Mouse (Mus musculus): ENCODE data around the gene Bean1.
"Not testable (repeated sequence)": the region's sequence is repeated elsewhere in the genome, so short reads cannot be mapped to it uniquely, and the experiment has no call there.

Gene Bean1

DNA sequence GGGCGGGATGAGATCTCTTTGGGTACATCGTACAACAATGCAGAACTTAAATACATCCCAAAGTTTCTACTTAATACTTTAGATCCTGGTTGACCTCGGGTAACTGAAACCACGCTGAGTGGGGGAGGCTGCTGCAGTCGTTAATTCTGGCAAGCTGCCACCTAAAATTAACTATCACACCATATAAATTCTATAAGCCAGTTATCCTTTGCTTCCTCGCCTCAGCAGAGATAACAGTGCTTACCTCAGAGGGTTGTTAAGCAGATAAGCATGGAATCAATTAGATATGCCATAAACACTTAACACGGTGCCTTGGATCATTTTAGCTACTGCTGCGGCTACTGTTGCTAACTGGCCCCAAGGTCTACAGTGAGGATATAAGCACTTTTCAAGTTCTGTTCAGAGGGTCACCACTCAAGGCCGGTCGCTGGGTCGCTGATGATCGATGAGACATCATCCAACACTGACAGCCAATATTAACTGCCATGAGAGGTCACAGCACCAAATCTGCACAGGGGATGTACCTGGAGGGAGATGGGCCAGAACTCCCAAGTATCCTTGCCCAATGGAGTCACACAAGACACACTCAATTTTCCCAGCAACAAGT is 71.9 kb downstream of the Bean1 start:
- no peak for DNase-seq (ENCODE audit: low read depth, low spot score)

DNA sequence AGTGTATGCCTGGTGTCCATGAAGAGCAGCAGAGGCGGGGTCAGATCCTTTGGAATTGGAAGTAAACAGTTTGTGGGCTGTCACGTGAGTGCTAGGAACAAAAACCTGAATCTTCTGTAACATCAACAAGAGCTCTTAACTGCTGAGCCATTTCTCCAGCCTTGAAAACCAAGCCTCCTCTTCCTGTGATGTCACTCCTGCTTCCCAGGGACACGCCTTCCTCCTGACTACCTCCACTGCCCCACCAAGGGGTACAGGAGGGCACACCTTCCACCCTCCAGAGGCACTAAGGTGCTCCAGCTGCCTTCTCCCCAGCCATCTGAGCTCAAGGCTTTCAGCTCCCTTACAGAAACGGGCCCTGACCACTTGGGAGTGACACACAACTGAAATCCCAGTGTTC is 76.4 kb downstream of the Bean1 start:
- DNase-seq (ENCODE audit: low read depth, low spot score): no peak

DNA sequence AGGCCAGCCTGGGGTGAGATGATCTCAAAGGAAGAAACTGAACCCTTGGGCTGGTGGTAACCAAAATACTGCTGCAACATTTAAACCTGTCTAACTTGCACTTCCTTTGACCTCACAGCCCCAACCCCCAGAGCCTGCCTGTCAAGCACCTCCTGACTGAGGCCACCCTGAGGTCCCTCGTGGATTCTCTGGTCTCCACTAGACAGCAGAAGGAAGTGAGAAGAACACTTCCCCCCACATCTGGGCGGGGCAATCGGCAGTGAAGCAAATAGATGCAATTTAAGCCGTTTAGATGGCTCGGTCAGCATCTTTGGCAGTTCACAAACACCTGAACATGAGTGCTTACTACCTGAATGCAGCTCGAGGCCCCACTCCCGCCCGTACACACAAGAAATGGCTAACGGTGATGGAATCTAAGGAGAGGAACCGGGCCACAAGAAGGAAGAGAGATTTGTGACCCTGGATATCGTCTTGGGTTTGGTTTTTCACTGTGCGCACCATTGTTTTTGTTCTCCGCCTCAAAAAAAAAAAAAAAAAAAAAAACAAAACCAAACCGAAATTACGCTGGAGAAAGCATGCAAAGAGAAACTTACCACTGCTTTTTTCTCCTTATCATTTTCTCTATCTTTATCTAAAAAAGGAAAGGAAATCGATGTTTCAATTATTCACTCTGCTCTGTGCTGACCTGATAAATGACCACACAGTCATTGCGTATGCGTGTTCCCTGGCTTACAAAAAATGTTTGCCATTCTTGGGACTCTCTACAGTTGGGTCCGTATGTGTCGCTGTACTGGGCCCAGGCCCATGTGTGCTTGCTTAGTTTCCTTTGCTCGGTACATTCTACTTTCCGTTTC is 77.0 kb downstream of the Bean1 start:
- DNase-seq (ENCODE audit: low read depth, low spot score): no peak

DNA sequence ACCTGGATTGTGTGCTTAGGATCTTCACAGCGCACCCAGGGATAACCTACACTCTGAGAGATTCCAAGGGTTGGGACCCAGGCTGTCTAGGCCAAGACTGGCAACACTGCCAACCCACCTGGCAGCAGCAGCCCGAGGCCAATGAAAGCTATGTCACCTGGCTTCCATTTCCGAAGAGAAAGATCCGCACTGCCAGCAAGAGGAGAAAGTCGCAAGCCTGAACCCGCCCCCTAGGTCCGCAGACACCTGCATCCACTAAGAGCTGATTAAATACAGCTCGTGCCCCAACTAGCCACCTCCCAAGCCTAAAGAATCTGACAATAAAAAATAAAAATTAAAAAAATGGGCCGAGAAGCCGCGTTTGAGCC is 77.7 kb downstream of the Bean1 start:
- no peak for DNase-seq (ENCODE audit: low read depth, low spot score)

DNA sequence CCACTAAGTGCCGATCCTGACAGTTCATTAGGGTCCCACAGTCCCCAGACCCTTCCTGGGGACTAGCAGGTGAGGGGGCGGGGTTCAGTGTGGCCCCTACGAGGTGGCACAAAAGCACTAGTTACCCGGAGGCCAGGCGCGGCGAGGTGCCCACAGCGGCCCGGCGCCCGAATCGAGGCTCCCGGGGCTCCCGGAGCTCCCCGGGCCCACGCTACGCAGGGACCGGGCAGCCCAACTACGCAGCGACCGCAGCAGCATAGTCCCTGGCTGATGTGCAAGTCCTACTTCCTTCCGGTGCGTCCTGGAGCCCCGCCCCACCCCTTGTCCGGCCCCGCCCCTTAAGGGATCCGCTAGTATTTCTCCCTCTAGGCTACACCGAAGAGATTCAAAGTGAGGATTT is 78.0 kb downstream of the Bean1 start, which contains the start of gene Tk2:
TSS of gene Tk2 (minus strand) at position 283 of the 400 bp plus-strand sequence.
- DNase-seq (ENCODE audit: low read depth, low spot score): peak; percentile 58

DNA sequence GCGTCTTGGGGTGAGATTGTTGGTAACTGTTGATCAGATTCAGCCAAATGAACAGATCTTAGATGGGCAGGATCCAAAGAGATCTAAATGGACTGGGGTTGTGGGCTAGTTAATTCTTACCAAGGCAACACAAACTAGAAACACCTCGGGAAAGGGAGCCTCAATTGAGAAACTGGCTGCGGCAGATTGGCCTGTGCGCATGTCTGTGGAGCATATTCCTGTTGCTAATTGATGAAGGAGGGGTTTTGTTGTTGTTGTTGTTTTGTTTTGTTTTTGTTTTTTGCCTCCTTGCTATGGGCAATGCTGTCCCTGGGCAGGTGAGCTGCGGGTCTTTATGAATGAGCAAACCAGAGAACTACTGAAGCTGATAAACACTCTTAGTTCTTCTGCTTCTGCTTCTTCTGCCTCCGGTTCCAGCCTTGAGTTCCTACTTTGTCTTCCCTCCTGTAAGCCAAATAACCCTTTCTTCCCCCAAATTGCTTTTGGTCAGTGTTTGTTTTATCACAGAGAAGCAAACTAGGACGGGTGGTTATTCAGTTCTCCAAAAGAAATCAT is 79.3 kb downstream of the Bean1 start:
- no peak for DNase-seq (ENCODE audit: low read depth, low spot score)

DNA sequence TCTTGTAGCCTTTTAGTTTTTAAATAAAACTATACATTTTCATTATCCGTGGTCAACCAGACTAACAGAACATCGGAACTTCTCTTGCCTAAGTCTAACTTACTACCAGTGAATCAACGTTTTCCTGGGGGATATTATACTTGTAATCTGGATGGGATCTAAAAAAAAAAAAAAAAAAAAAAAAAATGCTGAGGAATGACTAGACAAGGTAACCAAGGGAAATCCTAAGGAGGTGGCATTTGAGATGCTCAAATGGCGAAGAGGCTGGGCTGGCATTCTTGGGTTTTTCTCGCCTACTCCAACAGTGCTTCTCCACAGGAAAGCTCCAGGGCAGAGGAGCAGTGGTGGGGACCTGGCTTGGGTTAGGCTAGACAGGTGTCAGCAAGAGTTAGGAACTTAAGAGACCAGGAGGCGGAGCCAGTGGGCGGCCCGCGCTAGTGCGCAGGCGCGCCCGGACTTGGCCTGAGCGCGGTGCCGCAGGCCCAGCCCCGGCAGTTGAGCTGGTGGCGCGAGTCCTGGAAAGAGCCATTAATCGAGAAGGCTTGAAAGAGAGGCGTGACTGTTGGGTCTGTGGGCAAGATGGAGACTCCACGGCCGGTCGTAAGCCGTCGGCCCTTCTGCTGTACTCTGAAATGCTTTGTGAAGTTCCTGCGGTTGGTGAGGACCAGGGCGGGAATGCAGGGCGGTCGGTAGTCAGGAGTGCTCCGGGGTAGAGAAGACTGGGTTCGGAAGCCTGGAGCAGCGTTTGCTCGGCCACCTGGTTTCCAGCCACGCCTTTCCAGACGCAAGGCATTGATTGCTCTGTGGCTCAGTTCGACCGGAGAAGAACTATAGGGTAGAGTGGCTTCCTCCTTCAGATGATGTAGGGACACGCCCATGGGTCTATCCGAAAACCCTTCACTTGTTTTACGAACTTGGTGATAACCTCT is 80.5 kb downstream of the Bean1 start, which contains the start of gene Cklf:
TSS of gene Cklf (plus strand) at position 423 of the 929 bp plus-strand sequence.
- peak; percentile 57 for DNase-seq (ENCODE audit: low read depth, low spot score)

DNA sequence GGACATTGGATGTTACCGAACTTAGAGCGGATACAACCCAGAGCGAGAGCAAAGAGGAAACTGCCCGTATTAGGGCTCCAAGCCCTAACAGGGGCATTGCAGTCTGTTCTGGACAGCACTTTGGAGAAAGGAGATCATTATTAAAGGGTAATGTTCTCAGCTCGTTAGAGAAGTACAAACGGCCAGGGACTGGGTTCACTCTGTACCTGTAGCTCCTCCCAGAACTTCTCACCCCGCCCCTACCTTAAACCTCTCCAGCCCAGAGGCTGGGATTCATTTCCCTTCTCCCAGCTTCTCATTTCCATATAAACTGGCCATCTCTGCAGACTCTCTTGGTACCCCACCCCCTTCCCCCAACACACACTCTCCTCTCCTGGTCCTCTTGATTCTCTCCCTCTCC is 81.2 kb downstream of the Bean1 start:
- no peak for DNase-seq (ENCODE audit: low read depth, low spot score)

DNA sequence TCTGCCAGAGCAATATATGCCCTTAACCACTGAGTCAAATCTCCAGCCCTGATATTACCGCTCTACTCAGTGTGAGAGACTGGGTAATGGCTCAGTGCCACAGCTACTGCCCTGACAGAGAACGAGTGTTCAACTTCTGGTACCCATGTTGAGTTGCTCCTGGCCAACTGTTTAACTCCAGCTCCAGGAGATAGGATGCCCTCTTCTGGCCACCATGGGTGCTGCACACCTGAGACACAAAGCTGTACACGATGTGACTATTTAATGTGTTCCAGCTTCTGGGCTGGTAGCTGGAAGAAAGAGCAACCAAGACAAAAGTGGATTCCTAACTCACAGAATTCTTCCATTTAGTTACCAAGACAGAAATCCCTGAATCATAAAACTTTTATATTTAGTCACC is 82.8 kb downstream of the Bean1 start:
- no peak for DNase-seq (ENCODE audit: low read depth, low spot score)

DNA sequence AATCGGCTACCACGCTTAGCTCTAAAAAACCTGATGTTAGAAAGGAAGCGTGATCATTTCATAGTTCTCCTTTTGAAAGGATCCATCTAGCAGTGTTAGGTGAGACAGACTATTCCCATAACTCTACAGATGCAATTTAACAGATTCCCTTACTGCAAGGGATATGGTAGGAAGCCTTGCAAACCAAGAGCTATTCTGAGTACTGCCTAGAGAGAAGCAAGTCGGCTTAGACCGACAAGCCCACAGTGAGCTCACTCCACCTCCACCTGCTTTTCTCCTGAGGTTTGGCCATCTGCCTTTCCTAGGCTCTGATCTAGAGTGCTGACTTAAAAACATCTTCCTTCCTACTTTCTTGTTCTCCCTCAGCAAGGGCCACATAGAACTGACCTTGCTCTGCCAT is 91.6 kb downstream of the Bean1 start:
- DNase-seq (ENCODE audit: low read depth, low spot score): not testable (repeated sequence)

DNA sequence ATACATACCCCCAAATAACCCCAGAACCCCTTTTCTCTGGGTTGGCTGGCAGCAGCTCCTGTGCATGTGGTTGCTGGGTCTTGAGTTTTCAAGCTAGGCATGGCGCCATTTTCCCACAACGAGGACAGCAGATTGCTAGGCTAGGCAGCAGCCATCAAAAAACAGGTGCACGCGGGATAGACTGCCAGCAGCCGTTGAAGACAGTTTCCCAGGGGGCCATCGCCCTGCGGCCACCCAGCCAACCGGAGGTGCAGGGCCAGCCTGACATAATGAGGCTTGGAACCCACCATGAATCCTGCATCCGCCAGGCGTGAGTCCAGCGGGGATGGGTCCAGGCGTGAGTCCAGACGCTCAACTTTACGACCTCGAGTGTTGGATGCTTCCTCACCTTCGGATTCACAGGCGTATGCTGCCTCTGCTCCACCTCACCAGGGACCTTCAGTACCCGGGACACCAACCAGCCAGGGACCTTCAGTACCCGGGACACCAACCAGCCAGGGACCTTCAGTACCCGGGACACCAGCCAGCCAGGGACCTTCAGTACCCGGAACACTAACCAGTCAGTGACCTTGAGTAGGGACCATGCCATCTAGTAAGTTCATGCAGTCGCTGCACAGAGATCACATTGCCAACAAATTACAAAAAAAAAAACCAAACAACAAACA is 94.2 kb downstream of the Bean1 start:
- DNase-seq (ENCODE audit: low read depth, low spot score): not testable (repeated sequence)

DNA sequence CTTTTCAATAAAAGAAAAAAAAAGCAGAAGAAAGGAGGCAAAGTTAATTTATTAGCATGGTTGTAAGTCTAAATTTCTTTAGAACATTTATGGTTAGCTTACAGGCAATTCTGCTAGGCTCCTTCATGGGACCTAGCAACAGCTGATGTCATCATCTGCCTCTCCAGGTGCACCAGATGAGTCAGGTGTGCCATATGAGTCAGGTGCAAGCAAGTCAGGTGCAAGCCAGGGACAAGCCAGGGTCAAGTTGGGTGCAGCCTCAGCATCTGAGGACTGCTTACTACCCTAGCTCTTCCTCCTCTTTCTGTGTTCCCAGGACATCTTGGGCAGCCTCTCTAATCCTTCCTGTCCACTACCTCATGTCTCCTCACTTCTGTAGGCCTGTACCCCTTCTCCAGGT is 98.1 kb downstream of the Bean1 start:
- no peak for DNase-seq (ENCODE audit: low read depth, low spot score)

All from brain, embryonic 18.5 days (tissue).